Mouse (Mus musculus) adrenal gland (tissue): ENCODE measurements around the gene Ank2.

ENCODE experiments used
- intact Hi-C: fragments of 180-260 bp; cut with DNase I; formaldehyde crosslinking; loops from one replicate; pipeline ENCODE4 v1.15.1; 2025

Gene Ank2

DNA sequence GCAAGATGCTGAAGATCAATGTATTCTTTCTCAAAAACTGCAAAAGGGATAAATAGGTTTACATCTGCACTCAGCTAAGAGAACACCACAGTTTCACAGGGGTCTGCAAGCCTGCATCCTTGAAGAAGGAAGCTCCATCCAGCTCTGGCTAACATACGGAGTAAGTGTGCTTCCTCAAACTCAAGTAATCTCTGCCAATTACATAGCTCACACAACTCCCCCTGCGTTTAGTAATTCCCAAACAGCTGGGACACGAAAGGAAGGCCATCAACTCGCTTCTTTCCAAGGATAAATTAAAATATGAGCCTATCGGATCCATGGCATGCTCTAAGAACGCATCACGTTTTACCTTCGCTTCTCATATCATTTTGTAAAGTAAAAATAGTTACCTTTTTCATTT is 137.3 kb downstream of the Ank2 start:
- intact Hi-C loops = no loop called here

DNA sequence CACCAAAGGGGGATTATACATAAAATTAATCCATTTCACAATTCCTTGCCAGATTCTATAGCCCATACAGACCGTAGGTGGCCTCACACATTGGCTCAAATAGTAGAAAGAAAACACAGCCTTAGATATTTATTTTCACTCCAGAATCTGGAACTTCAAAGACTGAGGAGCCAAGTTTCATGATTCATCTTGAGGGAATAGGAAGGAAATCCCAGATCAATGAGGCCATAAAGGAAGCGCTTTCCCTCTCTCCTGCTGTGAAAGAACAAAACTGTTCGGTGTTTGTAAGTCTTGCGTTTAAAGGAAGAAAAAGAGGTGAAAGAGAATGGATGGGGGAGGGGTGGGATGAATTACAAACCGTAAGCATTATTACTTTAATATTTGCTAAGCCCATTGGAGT is 137.8 kb downstream of the Ank2 start:
- intact Hi-C loops = no loop called here

DNA sequence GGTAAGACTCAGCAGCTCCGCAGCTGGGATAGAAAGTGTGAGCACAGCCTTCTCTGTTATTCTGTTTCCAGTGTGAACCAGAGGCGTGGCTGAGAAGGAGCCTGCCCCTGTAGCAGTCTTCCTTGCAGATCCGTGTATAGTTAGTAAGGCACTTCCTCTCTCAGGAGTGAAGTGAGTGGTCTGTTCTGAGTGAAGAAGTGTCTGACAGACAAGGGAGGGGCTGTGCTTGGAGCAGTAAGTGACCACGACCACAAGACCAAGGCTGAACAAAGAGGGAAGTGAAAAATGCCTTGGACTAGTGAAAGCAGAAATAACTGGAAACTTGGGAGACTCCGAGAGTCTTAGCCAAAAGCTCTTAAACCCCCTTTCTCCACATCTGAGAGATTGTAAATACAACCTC is 143.9 kb downstream of the Ank2 start:
- intact Hi-C loops = no loop called here

DNA sequence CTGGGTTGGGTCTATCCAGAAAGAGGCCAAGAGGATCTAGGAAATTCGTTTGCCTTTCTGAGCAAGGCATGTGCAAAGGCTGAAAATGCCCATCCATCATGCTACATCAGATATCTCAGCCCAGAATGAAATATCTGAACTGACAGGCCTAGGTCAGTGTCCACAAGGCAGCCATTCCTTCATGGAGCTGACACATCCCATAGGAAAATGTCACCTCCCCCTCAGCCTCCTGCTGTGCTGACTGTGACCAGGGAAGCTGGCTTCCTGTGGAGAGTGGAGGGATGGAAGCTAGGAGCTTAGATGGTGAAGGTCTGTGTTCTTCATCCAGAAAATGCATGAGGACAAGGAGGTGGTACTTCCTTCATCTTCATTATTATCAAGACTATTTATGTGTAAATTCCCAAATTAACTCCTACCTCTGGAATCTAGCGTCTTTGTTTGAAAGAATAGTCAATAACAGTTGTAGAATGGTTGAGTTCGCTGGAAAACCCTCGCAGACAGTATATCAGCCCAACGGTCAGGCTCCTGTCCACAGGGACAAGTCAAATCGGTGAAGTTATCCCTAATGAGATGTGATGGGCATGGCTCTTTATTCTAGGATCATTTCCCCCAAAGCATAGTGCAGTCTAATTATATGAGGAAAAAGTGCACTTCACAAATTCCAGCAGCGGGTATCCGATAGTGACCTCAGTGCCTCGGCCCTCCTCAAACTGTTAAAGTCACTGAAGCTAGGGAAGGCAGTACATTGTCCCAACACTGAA is 148.4 kb downstream of the Ank2 start:
- intact Hi-C loops = no loop called here

DNA sequence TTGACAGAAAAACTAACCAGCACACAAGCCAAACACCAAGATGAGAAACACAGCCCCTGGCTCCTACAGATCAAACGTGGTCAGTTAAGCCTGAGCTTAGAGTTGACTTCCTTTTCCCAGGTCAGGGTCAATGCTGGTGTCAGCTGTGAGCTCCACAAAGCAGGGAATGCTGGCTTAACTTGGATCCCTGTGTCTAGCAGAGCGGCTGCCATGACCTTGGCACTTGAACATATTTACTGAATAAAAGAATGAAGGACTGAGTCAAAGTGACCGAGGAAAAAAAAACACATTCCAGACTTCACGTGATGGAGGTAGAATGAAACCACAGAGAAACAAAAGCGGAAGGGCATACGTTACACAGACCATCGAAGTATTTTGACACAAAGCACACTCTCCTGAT is 150.2 kb downstream of the Ank2 start:
- intact Hi-C loops = no loop called here

DNA sequence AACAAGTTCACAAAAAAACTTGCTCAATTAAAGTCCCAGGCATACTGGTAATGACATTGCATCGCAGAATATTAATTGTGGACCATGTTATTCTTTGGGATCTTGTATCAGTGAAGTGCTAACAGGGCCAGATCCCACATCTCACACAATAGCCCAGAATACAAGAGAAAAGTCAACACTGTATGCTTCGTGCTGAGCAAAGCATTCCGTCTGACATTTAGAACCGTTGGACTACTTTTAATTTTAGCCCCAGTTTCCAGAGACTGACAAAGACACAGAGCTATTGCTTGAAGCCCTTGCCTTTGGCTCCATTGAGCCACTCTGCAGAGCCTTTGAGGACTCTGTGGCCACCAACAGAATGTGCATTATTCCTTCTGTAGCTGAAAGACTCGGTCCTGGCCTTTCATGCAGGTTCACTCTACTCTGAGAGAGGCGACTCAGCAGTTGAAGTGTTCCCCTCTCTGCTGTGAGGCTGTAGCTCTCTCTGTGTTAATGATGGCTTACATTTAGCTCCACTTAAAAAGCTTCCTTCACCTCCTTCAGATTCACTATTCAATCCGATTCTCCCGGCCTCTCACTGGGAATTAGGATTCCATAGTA is 153.2 kb downstream of the Ank2 start:
- intact Hi-C loops = no loop called here

DNA sequence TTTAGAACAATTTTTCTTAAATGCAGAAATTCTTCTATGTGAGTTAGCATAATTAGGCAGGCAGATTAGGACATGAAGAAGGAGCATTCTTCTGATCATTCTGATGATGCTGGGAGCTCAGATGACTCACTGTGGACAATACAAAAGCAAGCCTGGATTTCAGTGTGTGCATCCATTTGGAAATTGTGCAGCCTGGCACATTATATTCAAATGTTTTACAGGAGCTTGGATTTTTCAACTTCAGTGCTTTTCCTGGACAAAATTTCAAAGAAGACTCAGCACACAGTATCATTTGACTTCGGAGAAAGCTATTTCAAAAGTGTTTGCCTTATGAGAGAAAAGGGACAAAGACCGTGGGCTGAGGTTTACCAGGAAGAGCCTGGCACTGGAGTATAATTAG is 157.8 kb downstream of the Ank2 start:
- intact Hi-C loops = no loop called here

DNA sequence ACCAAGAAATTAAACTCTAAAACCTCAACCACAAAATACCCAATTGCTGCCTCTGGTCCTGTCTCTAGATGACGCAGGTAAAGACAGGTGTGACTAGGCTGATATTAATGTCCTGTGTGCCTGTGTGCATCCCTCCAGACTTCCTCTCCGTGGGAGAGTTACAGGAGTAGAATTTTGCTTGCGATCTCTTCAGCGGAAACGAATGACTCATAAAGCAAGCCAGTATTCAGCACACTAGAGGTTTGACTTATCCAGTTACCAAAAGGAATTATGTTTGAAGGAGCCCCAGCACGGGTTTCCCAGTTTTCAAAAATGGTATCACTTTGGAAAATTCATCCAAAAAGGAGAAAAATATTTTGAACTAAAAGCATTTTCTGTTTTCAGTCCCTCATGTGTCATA is 164.3 kb downstream of the Ank2 start:
- intact Hi-C loops = no loop called here

DNA sequence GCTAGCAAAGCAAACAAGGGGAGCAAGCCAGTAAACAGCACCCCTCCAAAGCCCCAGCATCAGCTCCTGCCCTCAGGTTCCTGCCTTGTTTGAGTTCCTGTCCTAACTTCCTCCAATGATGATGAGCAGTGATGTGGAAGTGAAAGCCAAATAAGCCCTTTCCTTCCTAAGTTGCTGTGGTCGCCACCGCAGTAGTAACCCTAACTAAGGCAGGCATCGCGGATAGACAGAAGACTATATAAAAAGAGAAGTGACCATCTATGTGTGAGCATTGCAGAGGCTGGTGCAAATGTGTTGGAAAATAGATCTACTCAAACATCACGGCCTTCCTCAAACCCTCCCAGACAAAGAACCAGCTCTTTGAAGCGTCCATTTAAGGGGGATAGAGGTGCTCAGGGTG is 167.6 kb downstream of the Ank2 start:
- intact Hi-C loops = no loop called here

DNA sequence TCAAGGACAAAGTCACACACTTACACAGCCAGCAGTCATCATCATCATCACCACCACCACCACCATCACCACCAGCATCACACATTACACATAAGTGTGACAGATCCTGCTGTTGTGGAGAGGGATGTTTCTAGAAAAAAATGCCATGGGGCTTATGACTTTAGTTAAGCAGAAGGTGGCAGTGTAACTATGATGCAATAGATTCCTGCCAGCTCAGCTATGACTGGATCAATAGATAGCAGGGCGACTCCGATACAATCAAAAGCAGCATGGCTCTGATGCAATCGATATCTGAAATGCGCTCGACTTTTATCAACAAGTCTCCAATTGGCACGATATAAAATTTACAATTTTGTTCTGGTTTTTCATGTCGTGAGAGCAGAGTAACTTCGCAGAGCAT is 172.8 kb downstream of the Ank2 start:
- intact Hi-C loops = loop anchor here (5.0 kb wide), 1 partner anchor 106 kb away; no protein-coding TSS in a partner anchor

DNA sequence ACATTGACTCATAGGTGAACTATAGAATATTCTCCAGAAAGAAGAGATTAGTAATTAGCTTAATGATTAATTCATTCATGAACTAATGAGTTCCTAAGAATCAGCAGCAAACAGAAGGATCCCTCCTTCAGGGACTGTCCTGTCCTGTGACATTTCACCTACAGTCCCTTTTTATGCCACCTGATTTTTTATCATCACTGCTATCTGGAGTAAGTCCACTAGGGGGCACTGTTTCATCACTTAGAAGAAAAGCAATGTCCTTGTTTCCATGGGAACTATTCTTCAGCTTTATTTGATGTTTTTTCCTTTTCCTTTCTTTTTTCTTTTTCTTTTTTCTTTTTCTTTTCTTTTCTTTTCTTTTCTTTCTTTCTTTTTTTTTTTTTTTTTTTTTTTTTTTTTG is 176.3 kb downstream of the Ank2 start:
- intact Hi-C loops = loop anchor here (2.0 to 5.0 kb wide), 2 partner anchors 124 to 229 kb away; partner anchors contain the start of genes Larp7 and Zgrf1

DNA sequence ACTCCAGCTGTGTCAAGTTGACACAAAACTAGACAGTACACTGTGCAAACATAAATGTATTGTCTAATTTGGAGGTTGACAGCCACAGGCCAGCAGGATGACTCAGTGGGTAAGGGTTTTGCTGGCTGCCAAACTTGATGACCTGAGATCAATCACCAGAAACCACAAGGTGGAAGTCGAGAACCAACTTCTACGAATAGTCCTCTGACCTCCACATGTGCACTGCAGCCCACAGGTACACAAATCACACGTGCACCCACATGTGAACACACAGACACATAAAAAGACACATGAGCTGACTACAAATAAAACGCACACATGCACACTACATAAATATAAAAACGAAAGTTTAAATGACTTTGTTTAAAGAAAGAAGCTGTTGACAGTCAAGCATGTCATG is 177.5 kb downstream of the Ank2 start:
- intact Hi-C loops = loop anchor here (2.0 to 5.0 kb wide), 2 partner anchors 125 to 231 kb away; partner anchors contain the start of genes Larp7 and Zgrf1

DNA sequence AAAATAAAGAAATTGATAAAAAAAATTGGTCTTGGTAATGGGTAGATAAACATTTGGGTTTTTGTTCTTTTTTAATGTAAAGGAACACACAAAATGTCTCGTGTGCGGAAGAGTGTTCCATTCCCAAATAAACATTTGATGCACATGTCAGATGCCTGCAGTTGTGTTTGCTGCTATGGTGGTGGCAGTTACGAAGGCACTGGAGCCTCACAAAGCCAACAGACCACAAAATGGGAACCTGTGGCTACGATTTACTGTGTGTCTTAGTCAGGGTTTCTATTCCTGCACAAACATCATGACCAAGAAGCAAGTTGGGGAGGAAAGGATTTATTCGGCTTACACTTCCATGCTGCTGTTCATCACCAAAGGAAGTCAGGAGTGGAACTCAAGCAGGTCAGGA is 178.1 kb downstream of the Ank2 start:
- intact Hi-C loops = loop anchor here (5.0 kb wide), 1 partner anchor 231 kb away; the partner anchor contains the start of genes Larp7 and Zgrf1

DNA sequence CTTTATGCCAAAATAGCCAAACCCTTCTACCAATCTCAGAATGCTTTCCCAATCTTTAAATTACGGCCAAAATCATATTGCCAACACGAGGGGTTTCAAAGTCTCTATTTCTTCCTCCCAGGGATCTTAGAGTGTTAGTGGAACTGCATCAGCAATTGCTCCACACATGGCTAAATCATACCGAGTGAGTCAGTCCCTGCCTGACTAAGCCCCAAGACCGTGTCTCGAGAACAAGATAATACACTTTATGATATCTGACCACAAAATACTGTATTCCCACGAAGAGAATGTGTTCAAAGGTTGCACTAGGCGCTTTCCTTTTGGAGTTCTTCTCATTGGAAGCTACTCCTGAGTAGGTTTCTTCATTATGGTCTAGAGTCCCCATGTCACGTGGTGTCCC is 178.8 kb downstream of the Ank2 start:
- intact Hi-C loops = loop anchor here (5.0 kb wide), 1 partner anchor 232 kb away; the partner anchor contains the start of genes Larp7 and Zgrf1

DNA sequence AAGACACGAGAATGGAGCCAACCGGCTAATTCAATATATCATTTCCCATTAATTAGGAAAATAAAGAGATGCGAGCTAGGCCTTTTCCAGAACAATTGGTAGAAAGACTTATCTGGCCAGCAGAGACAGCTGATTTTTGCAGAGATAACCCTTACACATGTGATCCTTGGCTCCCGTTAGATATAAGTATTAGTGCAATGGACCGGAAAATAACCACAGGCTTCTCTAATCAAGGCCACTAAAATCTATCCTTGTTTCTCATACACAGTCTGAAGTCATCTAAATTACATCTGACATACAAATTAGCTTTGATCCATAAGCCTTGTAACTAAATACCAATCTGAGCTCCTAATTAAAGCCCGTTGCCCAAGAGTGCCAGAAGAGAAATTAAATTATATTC is 181.5 kb downstream of the Ank2 start:
- intact Hi-C loops = no loop called here

DNA sequence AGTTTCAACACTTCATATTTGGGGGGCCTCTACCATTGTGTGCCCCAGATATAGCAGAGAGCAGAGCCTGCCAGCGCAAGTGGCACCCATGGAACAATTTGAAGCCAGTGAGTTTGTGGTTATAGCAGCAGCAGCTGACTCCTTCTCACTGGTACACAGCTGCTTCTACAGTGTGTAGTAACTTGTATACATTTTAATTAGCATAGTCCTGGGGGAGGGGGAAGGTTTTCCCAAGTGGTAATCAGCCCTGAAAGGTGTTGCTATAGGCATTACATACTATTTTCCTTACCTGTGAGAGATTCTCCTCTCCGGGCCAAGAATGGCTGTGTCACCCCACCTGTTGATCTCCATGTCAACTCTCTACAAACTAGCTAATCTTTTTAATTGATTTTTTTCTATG is 182.4 kb downstream of the Ank2 start:
- intact Hi-C loops = no loop called here

DNA sequence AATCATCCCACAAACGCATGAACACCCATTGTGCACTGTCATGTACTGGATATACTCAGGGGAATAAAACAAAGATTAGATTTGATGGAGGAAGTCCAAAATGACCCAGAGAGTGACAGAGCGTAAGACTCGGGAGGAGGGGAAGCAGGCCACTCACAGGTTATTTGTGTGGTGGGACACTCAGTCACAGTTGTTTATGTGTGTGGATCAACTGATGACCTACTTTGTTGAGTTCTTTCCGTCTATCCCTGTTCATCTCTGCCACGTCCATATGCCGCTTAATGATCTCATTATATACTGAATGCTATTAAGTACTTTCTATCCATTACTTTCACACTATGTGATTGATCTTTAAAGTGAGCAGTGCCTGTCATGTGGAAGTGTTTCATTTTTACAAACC is 187.6 kb downstream of the Ank2 start:
- intact Hi-C loops = no loop called here

DNA sequence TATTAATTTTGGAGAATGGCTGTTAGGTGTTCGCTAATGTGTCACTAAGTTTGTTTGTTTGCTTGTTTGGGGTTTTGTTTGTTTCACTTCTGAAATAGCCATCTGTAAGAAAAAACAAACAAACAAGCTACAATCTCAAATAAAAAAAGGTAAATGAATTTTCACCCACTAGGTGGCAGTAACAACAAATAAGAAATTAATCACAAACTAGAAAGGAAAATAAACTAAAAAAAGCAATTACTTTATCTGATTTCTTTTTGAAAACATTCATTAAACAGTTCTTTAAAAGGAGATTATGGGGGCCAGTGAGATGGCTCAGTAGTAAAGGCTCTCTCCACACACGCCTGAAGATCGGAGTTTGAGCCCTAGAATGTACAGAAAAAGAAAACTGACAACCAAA is 189.1 kb downstream of the Ank2 start:
- intact Hi-C loops = no loop called here

DNA sequence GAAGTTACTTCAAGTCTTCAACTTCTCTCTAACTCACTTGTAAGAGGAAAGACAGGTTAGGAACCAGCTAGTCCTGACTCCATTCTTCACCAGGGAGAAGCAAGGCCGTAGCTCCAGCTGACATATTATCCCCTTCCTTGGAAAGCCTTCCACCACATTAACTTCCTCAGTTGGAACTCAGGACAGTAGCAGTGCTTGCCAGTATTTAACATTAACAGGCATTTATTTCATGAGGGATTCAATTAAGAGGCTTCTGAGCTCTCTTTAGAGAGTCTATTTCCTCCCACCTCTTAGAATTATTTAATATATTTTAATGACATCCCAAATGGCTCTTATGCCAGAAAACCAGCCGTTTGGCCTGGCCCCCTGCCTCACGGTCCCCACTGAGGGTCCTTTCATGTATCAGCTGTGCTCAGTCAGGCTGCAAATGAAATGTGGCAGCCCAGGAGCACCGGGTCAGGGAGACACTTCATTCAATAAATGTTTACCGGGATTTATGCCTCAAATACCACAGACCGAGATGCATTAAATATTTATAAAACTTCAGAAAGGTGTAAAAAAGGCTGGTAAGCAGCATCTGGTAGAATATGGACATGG is 195.1 kb downstream of the Ank2 start:
- intact Hi-C loops = loop anchor here (10.0 kb wide), 1 partner anchor 119 kb away; no protein-coding TSS in a partner anchor

DNA sequence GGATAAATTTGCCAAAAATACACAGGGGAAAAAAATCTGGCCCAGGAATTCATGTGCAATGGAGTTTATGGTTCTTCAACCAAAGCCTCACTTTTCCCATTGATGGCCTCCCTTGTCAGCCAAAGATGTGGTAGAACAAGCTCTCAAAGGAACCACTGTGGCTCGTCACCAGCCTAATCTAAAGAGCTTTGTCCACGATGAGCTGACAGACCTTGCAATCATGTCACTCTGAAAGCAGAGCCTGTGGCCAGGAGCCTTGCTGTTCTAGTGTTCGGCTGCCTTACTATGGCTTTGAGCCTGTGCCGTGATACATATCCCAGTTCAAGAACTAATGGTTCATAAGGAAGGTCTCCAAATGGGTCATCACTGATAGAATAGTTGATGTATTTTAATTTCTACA is 196.1 kb downstream of the Ank2 start:
- intact Hi-C loops = loop anchor here (10.0 kb wide), 1 partner anchor 118 kb away; no protein-coding TSS in a partner anchor

DNA sequence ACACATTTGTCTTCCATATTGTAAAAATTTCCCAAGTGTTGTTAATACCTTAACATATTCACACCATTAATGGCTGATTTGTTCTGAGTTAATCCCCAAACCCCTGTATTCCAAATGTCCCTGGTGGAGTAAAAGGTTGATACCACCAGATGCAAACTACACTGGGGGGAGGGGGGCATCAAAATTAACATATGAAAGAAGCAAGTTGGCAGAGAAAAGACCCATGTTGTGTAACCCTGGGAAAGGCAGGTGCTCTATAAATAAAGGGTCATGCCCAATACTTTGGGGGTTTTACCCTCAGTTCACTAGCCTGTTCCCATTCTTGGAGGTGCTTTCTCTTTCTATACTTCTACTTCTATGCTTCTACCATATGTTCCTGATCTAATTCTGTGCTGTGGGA is 198.4 kb downstream of the Ank2 start:
- intact Hi-C loops = loop anchor here (10.0 kb wide), 1 partner anchor 116 kb away; no protein-coding TSS in a partner anchor

DNA sequence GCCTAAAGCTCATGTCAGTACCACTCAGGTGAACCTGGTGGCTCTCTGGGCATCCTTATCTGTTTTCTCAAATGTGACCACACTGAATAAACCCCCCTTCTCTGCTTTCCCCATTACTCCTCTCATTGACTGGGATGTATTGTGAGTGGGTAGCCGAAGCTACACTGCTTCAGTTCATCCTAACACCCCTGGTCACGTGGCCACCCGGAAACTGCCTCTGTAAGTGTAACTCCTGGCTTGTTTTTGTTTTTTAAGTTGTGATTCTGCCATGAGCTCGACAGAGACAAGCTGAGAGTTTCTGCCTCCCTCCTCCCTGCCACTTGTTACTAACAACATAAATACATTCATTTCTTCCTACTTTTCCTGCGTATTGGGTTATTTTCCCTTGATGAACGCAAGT is 203.2 kb downstream of the Ank2 start:
- intact Hi-C loops = no loop called here
